Mouse (Mus musculus) hindbrain, embryonic 14.5 days (tissue): ENCODE results near the gene Amn. TPM values are rescaled to one million over a fixed set of nuclear protein-coding genes. Genes with fewer than 3 reads are reported as not detected.

Experiments used
- ATAC-seq: fragments of 200-750 bp; cut with Nextera tagmentation; 2 replicates; pipeline ENCODE4 v1.8.0; 2017; ENCODE audit warnings: moderate number of reproducible peaks, mild to moderate bottlenecking, moderate TSS enrichment, moderate library complexity; ENCODE audit not compliant: low FRiP score
- DNase-seq: peaks from one replicate; pipeline ENCODE4 v3.0.0-alpha.2; 2015; ENCODE audit warnings: low spot score
- H3K27ac ChIP-seq: fragments of 300-500 bp; sonication (generic); 2 replicates; pipeline ENCODE4 v1.5.1; 2014; ENCODE audit warnings: mild to moderate bottlenecking, moderate library complexity
- H3K27me3 ChIP-seq: fragments of 300-500 bp; sonication (generic); 2 replicates; pipeline ENCODE4 v1.6.1; 2014; ENCODE audit warnings: mild to moderate bottlenecking, low read length, mixed read lengths; ENCODE audit not compliant: control insufficient read depth, insufficient read depth
- H3K36me3 ChIP-seq: fragments of 300-500 bp; sonication (generic); replicated peaks from 2 replicates; pipeline ENCODE4 v1.6.1; 2014; ENCODE audit not compliant: control insufficient read depth, insufficient read depth
- H3K4me1 ChIP-seq: fragments of 300-500 bp; sonication (generic); replicated peaks from 2 replicates; pipeline ENCODE4 v1.6.1; 2014; ENCODE audit warnings: antibody characterized with exemption, low read length, mixed read lengths; ENCODE audit not compliant: control insufficient read depth, insufficient read depth
- H3K4me2 ChIP-seq: fragments of 300-500 bp; sonication (generic); replicated peaks from 2 replicates; pipeline ENCODE4 v1.6.1; 2014; ENCODE audit warnings: mild to moderate bottlenecking, moderate library complexity
- H3K4me3 ChIP-seq: fragments of 300-500 bp; sonication (generic); replicated peaks from 2 replicates; pipeline ENCODE4 v1.5.1; 2014; ENCODE audit warnings: mild to moderate bottlenecking, low read length
- H3K9ac ChIP-seq: fragments of 300-500 bp; sonication (generic); 2 replicates; pipeline ENCODE4 v1.6.1; 2014
- H3K9me3 ChIP-seq: fragments of 300-500 bp; sonication (generic); 2 replicates; pipeline ENCODE4 v1.6.1; 2016; ENCODE audit warnings: low read length; ENCODE audit not compliant: control insufficient read depth
- WGBS: fragments of 180-500 bp; shearing (Covaris S2); extraction: QIAGEN DNeasy Blood & Tissue Kit; methylation state at CpG from one replicate; pipeline ENCODE4 v1.1.7; 2014; 5-methylcytosine and 5-hydroxymethylcytosine counted together
- polyA plus RNA-seq: library from polyadenylated mRNA; unstranded; fragments of >200 nt; fragmentation: Nextera tagmentation; extraction: Ambion mirVana; gene quantifications from 2 replicates; pipeline ENCODE4 v1.2.1, GENCODE M21; 2014

Gene Amn
- polyA plus RNA-seq, 1 experiment from 2014 or later: 19.6 TPM

DNA sequence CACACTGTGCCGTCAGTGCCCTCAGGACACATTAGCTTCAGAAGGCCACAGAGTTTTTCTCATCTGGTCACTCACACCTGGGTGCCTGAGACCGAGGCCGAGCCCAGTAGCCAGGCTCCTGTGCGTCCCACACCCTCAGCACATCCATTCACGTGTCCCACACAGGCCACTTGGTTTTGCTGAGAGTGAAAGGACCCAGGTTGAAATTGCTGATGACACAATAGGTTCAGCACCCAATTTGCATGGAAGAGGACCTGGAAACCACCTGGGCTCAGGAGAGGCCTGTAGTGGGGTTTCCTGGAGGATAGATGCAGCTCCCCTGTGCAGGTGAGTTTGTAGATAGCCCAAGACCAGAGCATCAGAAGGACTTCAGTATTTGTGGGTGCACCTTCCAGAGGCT lies 32.5 kb upstream of the Amn start:
- ATAC-seq (no peak), DNase-seq (no peak)
- Histone ChIP-seq H3K9ac (no peak overlapping the region), H3K27me3 (no peaks in the 10 kb centered on the region), H3K9me3 (no peaks in the 10 kb centered on the region), H3K27ac (no peak overlapping the region), H3K4me3 (no peak overlapping the region), H3K4me1 (no peaks in the 10 kb centered on the region; the same call in 1 of the 2 replicates), H3K4me2 (no peak overlapping the region), H3K36me3 (peaks cover 35% of the 10 kb centered on the region)
- WGBS: 90% methylated on average over 5 of the region's 5 CpGs

- Histone ChIP-seq H3K9ac (no peak overlapping the region), H3K4me1 (no peaks in the 10 kb centered on the region; the same call in 1 of the 2 replicates), H3K4me2 (no peak overlapping the region), H3K27me3 (no peaks in the 10 kb centered on the region), H3K27ac (no peak overlapping the region), H3K4me3 (no peak overlapping the region), H3K9me3 (no peaks in the 10 kb centered on the region), H3K36me3 (peaks cover 40% of the 10 kb centered on the region)
- WGBS: 59% methylated on average over 4 of the region's 4 CpGs
- DNase-seq (peak; percentile 48), ATAC-seq (no peak; the same call in 1 of the 2 replicates)
Measured at GRCm38 (mm10) chr12:111238778-111239177, 32.1 kb upstream of the Amn start.

GRCm38 (mm10) chr12:111239930-111240329 lies 31.0 kb upstream of the Amn start:
- peaks cover 51% of the 10 kb centered on the region for H3K36me3 ChIP-seq
- H3K4me2 ChIP-seq: no peak overlapping the region
- DNase-seq: no peak
- no peak overlapping the region for H3K4me3 ChIP-seq
- H3K4me1 ChIP-seq: no peaks in the 10 kb centered on the region; the same call in 1 of the 2 replicates
- H3K27ac ChIP-seq: no peak overlapping the region
- no peak for ATAC-seq
- 89% methylated on average over 10 of the region's 10 CpGs for WGBS
- no peak overlapping the region for H3K9ac ChIP-seq
- H3K9me3 ChIP-seq: no peaks in the 10 kb centered on the region
- H3K27me3 ChIP-seq: no peaks in the 10 kb centered on the region

DNA sequence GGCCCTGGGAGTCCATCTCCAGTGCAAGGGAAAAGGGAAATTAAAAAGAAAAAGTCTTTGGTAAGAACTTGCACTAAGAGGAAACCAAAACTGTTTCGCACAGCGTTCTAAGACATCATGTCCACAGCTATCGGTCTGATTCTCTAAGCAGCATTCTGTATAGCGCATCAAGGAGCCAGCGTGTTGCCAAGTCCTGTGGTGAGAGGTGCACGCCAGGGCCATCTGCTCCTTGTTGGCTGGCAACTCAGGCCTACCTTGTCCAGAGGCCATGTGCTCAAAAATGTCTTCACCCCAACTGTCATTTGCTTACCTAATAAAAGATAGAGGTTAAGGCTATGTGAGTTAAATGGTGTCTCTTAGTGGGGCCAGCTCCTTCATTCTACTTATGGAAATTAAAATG lies 29.0 kb upstream of the Amn start:
- ATAC-seq (no peak), DNase-seq (no peak)
- 86% methylated on average over 6 of the region's 6 CpGs for WGBS
- Histone ChIP-seq H3K4me2 (no peak overlapping the region), H3K36me3 (peaks cover 65% of the 10 kb centered on the region), H3K9ac (no peak overlapping the region), H3K9me3 (no peaks in the 10 kb centered on the region), H3K4me3 (no peak overlapping the region), H3K27ac (no peak overlapping the region), H3K27me3 (no peaks in the 10 kb centered on the region), H3K4me1 (no peaks in the 10 kb centered on the region; the same call in 1 of the 2 replicates)

DNA sequence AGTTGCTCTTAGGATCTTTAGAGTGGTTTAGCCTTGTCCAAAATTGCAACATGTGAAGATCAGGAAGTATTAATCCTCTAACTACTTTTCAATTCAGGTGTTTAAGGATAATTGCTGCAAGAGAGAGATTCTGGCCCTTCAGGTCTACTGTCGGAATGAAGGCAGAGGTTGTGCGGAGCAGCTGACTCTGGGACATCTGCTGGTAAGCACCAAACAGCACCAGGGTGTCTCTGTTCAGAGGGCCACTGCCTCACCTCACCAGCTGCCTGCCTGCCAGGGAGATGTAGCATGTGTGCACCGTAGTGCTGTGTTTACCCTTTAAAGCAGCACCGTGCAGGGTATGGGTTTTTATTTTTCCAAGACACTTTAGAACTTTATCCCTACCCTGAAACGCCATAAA lies 28.5 kb upstream of the Amn start:
- no peak overlapping the region for H3K4me3 ChIP-seq
- H3K27me3 ChIP-seq: no peaks in the 10 kb centered on the region
- H3K27ac ChIP-seq: no peak overlapping the region
- no peak for DNase-seq
- no peak overlapping the region for H3K9ac ChIP-seq
- no peaks in the 10 kb centered on the region for H3K9me3 ChIP-seq
- no peak for ATAC-seq
- WGBS: 93% methylated on average over 5 of the region's 5 CpGs
- no peak overlapping the region for H3K4me2 ChIP-seq
- peaks cover 67% of the 10 kb centered on the region for H3K36me3 ChIP-seq
- no peaks in the 10 kb centered on the region; the same call in 1 of the 2 replicates for H3K4me1 ChIP-seq

- Histone ChIP-seq H3K27ac (no peak overlapping the region), H3K4me1 (no peaks in the 10 kb centered on the region), H3K4me3 (no peak overlapping the region), H3K9ac (no peak overlapping the region), H3K36me3 (peaks cover 68% of the 10 kb centered on the region), H3K9me3 (no peaks in the 10 kb centered on the region), H3K4me2 (no peak overlapping the region), H3K27me3 (no peaks in the 10 kb centered on the region)
- ATAC-seq (no peak), DNase-seq (no peak)
- WGBS: 94% methylated on average over 12 of the region's 12 CpGs
Measured at GRCm38 (mm10) chr12:111243733-111244132, 27.2 kb upstream of the Amn start.

DNA sequence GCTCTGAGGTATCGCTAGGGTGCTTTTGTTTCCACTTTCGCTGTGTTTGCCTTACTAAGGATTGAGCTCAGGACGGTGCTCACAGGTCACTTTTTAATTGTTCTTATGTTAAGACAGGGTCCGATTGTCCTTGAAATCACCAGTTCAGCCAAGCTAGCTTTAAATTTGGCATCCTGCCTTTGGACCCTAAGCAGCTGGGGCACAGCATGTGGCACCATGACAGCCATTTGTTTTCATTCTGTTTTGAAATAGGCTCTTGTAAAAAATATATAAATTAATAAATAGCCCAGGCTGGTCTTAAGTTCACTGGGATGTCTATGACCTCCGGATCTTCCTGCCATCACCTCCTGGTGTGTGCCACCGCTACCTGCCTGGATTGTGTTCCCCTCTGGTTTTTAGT lies 25.8 kb upstream of the Amn start:
- Histone ChIP-seq H3K27ac (no peak overlapping the region), H3K4me1 (no peaks in the 10 kb centered on the region), H3K9me3 (no peaks in the 10 kb centered on the region), H3K4me2 (no peak overlapping the region), H3K9ac (no peak overlapping the region), H3K4me3 (no peak overlapping the region), H3K36me3 (peaks cover 66% of the 10 kb centered on the region), H3K27me3 (no peaks in the 10 kb centered on the region)
- DNase-seq: no peak
- no peak for ATAC-seq
- WGBS: 77% methylated on average over 6 of the region's 6 CpGs

DNA sequence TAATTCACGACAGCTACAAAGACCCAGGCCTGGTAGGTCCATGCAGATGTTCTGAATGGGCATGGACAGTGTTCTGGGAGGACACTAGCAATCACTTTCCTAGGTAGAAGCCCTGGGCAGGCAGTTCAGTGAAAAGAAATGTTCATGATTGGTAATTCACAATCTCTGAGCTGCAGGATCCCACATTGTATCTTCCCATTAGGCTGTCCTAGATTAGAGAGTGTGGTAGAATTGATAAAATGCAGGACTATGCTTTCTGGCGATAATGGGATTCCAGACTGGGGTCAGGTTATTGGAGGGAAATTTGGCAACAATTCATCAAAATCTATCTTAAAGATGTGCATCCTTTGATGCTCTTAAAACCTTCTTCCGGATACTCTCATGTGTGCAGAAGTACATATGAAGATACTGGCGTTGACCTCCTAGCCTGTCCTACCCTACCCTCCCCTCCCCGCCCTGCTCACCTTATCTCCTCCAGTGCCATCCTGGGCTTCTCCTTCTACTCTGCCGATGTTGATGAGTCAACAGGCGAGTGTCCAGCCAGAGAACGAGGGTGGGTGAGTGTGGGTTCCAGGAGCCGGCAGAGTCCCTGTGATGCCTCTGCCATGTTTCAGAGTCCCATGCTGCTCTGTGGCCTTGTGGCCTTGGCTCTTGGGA lies 24.0 kb upstream of the Amn start:
- 94% methylated on average over 9 of the region's 9 CpGs for WGBS
- H3K27me3 ChIP-seq: no peaks in the 10 kb centered on the region

GRCm38 (mm10) chr12:111249095-111249494 lies 21.8 kb upstream of the Amn start:
- WGBS: 67% methylated on average over 3 of the region's 3 CpGs
- H3K9me3 ChIP-seq: no peaks in the 10 kb centered on the region

More for the DNA sequence above, 24.0 kb upstream of the Amn start:
- Histone ChIP-seq H3K27ac (no peak overlapping the region), H3K36me3 (peaks cover 66% of the 10 kb centered on the region), H3K4me1 (no peaks in the 10 kb centered on the region), H3K9me3 (no peaks in the 10 kb centered on the region), H3K9ac (no peak overlapping the region), H3K4me3 (no peak overlapping the region), H3K4me2 (no peak overlapping the region)
- ATAC-seq (no peak), DNase-seq (no peak)

GRCm38 (mm10) chr12:111250116-111250515 lies 20.8 kb upstream of the Amn start:
- Histone ChIP-seq H3K4me2 (no peak overlapping the region), H3K4me3 (no peak overlapping the region), H3K9me3 (no peaks in the 10 kb centered on the region), H3K9ac (no peak overlapping the region), H3K27ac (no peak overlapping the region), H3K27me3 (no peaks in the 10 kb centered on the region), H3K4me1 (no peaks in the 10 kb centered on the region), H3K36me3 (peaks cover 36% of the 10 kb centered on the region)
- 87% methylated on average over 8 of the region's 8 CpGs for WGBS
- no peak for ATAC-seq
- DNase-seq: no peak

More at GRCm38 (mm10) chr12:111249095-111249494, 21.8 kb upstream of the Amn start:
- no peak overlapping the region for H3K4me3 ChIP-seq
- no peak for DNase-seq
- no peak overlapping the region for H3K4me2 ChIP-seq
- H3K36me3 ChIP-seq: peaks cover 46% of the 10 kb centered on the region
- H3K27ac ChIP-seq: no peak overlapping the region
- ATAC-seq: no peak
- no peaks in the 10 kb centered on the region for H3K27me3 ChIP-seq
- H3K9ac ChIP-seq: no peak overlapping the region
- no peaks in the 10 kb centered on the region for H3K4me1 ChIP-seq
